Mouse (Mus musculus): Measurements from ENCODE around the gene Tmem117. TPM values are rescaled to one million over a fixed set of nuclear protein-coding genes. Genes with fewer than 3 reads are reported as not detected.

Tmem117 gene
- polyA plus RNA-seq, 1 experiment from 2014 or later: 8.6 TPM

DNA sequence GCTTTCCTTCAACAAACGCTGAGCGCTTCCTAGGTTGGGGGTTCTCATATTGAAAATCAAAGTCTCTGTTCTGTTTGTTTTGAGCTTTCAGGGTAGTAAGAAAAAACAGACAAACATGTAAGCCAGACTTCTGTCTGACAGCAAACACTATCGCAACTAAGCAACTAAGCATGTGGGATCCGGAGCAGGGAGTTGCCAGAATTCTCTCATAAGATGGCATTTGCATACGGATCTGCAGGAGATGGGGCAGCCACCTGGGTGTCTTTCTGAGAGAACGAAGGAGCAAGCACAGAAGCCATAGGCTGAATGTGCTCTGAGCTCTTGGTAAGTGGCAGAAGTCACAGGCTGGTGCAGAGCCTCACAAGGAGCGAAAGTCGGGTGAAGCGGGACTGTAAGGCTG lies 22.3 kb downstream of the Tmem117 start:
- Histone ChIP-seq H3K4me3 (no peak overlapping the region), H3K36me3 (no peaks in the 10 kb centered on the region), H3K4me2 (no peak overlapping the region), H3K27ac (replicated peaks) (no peak overlapping the region), H3K9me3 (no peaks in the 10 kb centered on the region), H3K9ac (no peak overlapping the region), H3K27me3 (no peaks in the 10 kb centered on the region), H3K4me1 (replicated peaks) (peaks cover 27% of the 10 kb centered on the region)
- no peak for ATAC-seq (ENCODE audit: low read depth)
- WGBS: 80% methylated on average over 9 of the region's 9 CpGs

DNA sequence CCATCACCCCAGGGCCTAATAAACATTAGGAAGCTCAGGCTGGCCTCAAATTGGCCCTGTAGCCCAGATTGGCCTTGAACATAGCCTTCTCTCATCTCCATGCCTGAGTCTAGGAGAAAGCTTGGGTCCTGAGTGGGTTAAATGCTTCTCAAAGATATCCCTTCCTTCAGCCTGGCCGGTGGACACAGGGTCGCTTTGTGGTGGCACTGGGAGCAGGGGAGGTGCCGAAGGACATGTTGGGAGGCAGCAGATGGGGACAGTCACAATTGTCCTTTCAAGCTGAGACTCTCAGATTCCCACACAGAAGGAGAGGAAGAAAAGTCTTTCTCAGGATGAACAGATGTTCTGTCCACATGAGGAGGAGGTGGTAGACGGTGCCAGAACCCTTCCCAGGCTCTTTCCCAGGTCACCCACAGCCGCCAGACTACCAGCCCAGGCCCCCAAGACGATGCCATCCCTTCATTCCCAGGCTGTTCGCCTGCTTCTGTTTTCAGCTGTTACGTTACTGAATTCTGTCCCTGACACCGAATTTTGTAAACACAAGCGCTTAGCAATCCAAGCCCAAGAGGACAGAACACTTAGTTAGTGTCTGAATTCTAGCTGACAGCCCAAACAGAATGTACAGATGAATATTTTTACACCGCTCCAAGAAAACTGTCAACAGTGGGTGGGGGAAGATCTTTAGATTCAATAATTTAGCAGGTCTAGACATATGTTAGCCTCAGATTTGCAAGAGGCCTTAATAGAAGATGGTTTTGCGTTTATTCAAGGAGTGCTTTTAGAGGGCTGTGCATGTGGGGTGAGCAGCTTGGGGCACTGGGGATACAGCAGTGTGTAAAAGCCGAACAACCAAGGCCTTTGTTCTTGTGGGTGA lies 23.2 kb downstream of the Tmem117 start:
- no peak for ATAC-seq (ENCODE audit: low read depth)
- Histone ChIP-seq H3K9me3 (no peaks in the 10 kb centered on the region), H3K9ac (no peak overlapping the region; the same call in 1 of the 2 replicates), H3K4me3 (no peak overlapping the region), H3K4me1 (replicated peaks) (peaks cover 28% of the 10 kb centered on the region), H3K27me3 (no peaks in the 10 kb centered on the region), H3K27ac (replicated peaks) (no peak overlapping the region), H3K4me2 (no peak overlapping the region), H3K36me3 (no peaks in the 10 kb centered on the region)
- WGBS: 70% methylated on average over 13 of the region's 13 CpGs

DNA sequence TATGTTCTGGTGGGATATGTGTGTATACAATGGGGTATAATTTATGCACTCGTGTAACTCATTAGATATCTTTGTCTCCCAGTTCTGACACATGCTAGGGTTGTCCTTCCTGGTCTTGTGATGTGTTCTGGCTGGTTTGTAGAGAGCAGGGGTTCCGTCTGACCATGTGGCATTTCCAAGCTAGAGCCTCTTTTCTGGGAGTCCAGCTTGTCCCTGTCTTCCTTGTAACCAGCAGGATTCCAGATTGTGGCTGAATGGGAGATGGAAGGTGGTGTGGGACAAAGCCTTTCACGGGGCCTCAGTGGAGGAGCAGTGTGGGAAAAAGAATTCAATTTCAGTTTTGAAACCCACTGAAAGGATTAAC lies 23.8 kb downstream of the Tmem117 start:
- ATAC-seq (ENCODE audit: low read depth): no peak
- Histone ChIP-seq H3K4me1 (replicated peaks) (peaks cover 32% of the 10 kb centered on the region), H3K4me3 (no peak overlapping the region), H3K4me2 (no peak overlapping the region), H3K27me3 (no peaks in the 10 kb centered on the region), H3K9me3 (no peaks in the 10 kb centered on the region), H3K27ac (replicated peaks) (no peak overlapping the region), H3K9ac (no peak overlapping the region), H3K36me3 (no peaks in the 10 kb centered on the region)
- WGBS: 59% methylated on average over 3 of the region's 3 CpGs

DNA sequence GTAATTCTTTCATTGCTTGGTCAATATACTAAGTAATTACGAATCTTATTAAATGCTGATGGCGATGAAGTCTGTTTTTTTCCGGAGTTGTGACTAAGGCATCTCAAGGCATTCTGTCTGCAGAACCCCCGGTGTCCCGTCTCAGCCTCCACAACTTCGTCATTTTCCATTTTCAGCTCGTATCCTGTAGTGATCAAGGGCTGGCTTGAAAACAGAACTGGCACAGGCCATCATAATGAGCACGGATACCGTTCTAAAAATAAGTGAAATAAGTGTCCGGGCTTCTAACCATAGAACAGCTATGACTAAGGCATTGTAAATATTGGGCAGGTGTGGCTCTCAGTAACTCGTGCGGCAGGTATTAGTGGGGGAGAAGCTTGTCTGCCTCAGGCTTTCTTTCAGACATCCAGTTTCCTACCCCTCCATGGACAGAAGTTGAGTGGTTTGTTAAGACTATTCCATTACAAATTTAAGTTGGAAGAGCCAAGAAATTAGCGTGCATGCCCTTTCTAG lies 26.8 kb downstream of the Tmem117 start:
- Histone ChIP-seq H3K27me3 (no peaks in the 10 kb centered on the region), H3K4me2 (no peak overlapping the region), H3K9ac (no peak overlapping the region), H3K4me1 (replicated peaks) (peaks cover 35% of the 10 kb centered on the region), H3K4me3 (no peak overlapping the region), H3K36me3 (no peaks in the 10 kb centered on the region), H3K27ac (replicated peaks) (no peak overlapping the region), H3K9me3 (no peaks in the 10 kb centered on the region)
- 90% methylated on average over 13 of the region's 13 CpGs for WGBS
- ATAC-seq (ENCODE audit: low read depth): no peak

DNA sequence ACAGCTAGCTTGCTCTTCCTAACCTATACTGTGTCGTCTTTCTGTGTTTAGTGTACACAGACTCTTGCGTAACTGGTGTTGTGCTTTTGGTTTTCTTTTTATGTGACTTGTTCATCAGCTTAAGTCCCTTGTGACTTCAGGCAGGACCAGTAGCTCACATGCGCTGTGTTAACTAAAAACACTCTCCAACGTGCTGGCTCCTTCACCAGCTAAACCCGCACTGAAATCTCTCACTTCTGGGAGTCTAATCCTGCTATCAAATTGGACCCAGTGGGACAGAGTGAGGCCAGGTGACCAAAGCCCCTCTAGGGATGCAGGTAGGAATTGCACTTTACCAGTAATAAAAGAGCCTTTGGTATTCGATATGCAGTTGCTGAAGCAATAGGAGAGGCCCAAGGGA lies 28.9 kb downstream of the Tmem117 start:
- Histone ChIP-seq H3K4me2 (no peak overlapping the region), H3K9ac (no peak overlapping the region), H3K4me1 (replicated peaks) (peaks cover 29% of the 10 kb centered on the region), H3K36me3 (no peaks in the 10 kb centered on the region), H3K27me3 (no peaks in the 10 kb centered on the region), H3K4me3 (no peak overlapping the region), H3K9me3 (no peaks in the 10 kb centered on the region), H3K27ac (replicated peaks) (no peak overlapping the region)
- ATAC-seq (ENCODE audit: low read depth): no peak
- WGBS: 71% methylated on average over 6 of the region's 6 CpGs

DNA sequence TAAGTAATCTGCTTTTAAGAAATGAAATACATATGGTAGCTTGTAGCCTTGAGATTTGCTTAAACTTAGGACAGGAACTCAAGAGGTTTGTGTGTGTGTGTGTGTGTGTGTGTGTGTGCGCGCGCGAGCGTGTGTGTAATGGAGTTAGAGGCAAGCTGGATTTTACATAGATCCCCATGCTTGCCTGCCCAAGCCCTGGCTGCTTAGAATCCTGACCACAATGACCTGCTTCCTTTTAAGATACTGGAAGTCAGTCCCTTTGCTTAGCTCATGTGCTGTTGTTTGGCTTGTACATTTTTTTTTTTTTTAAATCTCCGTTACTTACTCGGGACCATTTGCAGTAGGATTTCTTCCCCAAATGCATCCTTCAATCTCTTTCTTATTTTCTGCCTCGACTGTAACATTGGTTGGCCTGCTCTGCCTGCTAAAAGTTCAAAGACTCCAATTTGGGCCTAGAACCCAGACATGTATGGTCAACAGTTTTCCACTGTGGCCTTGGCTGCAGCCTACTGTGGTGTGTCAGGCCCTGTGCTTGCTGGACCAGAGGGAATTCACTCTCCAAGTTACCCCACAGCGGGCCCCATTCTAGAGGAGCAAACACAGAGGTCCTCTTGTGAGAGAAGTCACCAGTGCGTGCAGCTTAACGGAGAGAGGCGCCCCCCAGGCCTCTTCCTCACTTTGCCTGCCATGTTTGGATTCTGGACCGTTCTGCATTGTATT lies 29.5 kb downstream of the Tmem117 start:
- H3K4me2 ChIP-seq: no peak overlapping the region
- H3K36me3 ChIP-seq: no peaks in the 10 kb centered on the region
- 77% methylated on average over 13 of the region's 13 CpGs for WGBS
- H3K9me3 ChIP-seq: no peaks in the 10 kb centered on the region
- no peak overlapping the region for H3K9ac ChIP-seq
- no peak; the same call in 1 of the 2 replicates for ATAC-seq (ENCODE audit: low read depth)
- peak overlapping the region; percentile 6; the same call in 1 of the 2 replicates for H3K27ac ChIP-seq (replicated peaks)
- peaks cover 32% of the 10 kb centered on the region for H3K4me1 ChIP-seq (replicated peaks)
- no peak overlapping the region for H3K4me3 ChIP-seq
- H3K27me3 ChIP-seq: no peaks in the 10 kb centered on the region

DNA sequence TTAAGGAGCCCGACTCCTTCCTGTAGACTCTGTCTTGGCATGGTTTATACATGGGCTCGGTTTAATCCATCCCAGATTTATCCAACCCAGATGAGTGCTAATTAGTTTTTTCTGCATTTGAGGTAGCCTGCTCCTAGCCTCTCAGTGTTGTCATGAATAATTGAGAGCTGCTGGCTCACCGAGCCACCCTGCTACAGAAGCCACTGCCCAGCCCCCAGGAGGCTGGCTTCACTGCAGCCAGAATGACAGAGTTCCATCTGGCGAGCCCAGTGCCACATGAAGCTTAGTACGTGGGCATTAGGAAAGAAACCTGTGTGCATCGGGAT lies 30.0 kb downstream of the Tmem117 start:
- WGBS: 31% methylated on average over 6 of the region's 6 CpGs

DNA sequence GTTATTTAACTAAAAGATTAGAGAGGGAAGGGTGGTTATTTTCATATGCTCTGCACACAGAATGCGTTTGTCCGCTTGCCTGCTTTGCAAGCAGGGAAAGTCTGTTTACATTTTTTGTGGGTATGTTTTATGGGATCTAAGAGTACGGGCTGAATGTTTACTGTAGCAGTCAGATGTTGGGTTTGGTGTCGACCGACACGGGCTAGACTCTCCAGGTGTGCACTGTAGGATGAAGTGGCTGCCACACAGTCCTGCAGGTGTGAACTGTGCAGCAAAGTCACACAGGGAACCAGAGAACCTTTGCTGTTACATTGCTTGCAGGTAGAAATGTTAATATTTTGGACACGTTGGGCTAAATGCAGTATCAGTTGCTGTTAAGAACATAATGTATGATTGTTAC lies 31.9 kb downstream of the Tmem117 start:
- H3K9ac ChIP-seq: no peak overlapping the region
- 74% methylated on average over 7 of the region's 7 CpGs for WGBS
- H3K4me3 ChIP-seq: no peak overlapping the region
- no peak overlapping the region for H3K27ac ChIP-seq (replicated peaks)
- H3K9me3 ChIP-seq: no peaks in the 10 kb centered on the region
- no peaks in the 10 kb centered on the region for H3K36me3 ChIP-seq
- H3K4me2 ChIP-seq: no peak overlapping the region
- peaks cover 32% of the 10 kb centered on the region for H3K4me1 ChIP-seq (replicated peaks)
- H3K27me3 ChIP-seq: no peaks in the 10 kb centered on the region
- ATAC-seq (ENCODE audit: low read depth): no peak

More for the DNA sequence above, 30.0 kb downstream of the Tmem117 start:
- H3K9ac ChIP-seq: no peak overlapping the region
- ATAC-seq (ENCODE audit: low read depth): peak; percentile 65; the same call in 1 of the 2 replicates
- H3K27me3 ChIP-seq: no peaks in the 10 kb centered on the region
- peaks cover 32% of the 10 kb centered on the region for H3K4me1 ChIP-seq (replicated peaks)
- H3K27ac ChIP-seq (replicated peaks): peak overlapping the region; percentile 6; the same call in 1 of the 2 replicates
- no peaks in the 10 kb centered on the region for H3K9me3 ChIP-seq
- no peak overlapping the region for H3K4me3 ChIP-seq
- no peaks in the 10 kb centered on the region for H3K36me3 ChIP-seq
- H3K4me2 ChIP-seq: no peak overlapping the region

DNA sequence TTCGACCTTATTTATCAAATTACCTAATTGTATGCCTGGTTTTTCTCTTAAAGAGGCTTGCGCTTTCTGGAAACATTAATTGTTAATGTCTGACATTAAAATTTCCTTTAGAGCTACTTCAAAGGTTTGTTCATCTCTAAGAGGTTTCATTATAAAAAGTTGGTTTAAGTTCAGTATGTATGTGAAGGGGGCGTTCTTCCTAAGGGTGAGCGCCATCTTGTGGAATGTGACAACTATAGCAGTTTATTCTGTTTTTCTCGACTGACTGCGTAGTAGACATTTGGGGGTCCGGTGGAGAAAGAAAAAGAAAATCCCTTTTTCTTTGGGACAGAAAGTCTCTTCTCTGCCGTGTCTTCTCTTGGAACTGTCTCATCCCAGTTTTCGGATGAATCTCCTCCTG lies 32.4 kb downstream of the Tmem117 start:
- no peak overlapping the region for H3K9ac ChIP-seq
- no peaks in the 10 kb centered on the region for H3K36me3 ChIP-seq
- ATAC-seq (ENCODE audit: low read depth): no peak
- WGBS: 25% methylated on average over 9 of the region's 9 CpGs
- H3K4me1 ChIP-seq (replicated peaks): peaks cover 32% of the 10 kb centered on the region
- no peak overlapping the region for H3K27ac ChIP-seq (replicated peaks)
- H3K4me2 ChIP-seq: peak overlapping the region; percentile 25; the same call in 1 of the 2 replicates
- no peak overlapping the region for H3K4me3 ChIP-seq
- H3K27me3 ChIP-seq: no peaks in the 10 kb centered on the region
- H3K9me3 ChIP-seq: no peaks in the 10 kb centered on the region

DNA sequence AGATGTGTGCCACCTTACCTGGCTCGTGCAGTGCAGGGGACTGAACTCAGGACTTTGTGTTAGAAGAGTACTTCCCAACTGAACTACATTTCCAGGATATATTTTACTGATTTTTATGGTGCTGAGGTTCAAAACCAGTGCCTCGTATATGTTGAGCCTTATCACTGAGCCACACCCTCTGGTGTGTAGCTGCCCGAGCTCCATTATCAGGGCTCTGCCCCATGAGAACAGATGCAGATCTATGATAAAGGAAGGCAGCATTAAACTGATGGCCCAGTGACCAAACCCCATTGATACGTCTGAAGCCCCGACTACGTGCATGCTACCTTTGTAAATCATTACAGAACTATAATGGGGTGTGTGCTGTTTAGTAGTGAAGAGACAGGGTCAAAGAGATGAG lies 35.6 kb downstream of the Tmem117 start:
- H3K9ac ChIP-seq: no peak overlapping the region
- 91% methylated on average over 6 of the region's 6 CpGs for WGBS
- no peaks in the 10 kb centered on the region for H3K36me3 ChIP-seq
- no peak overlapping the region for H3K4me2 ChIP-seq
- H3K27me3 ChIP-seq: no peaks in the 10 kb centered on the region
- H3K9me3 ChIP-seq: no peaks in the 10 kb centered on the region
- ATAC-seq (ENCODE audit: low read depth): no peak
- 0 out of 2 replicates have a peak, but pooled peaks cover 8% of the 10 kb centered on the region for H3K4me1 ChIP-seq (replicated peaks)
- H3K27ac ChIP-seq (replicated peaks): no peak overlapping the region
- no peak overlapping the region for H3K4me3 ChIP-seq

DNA sequence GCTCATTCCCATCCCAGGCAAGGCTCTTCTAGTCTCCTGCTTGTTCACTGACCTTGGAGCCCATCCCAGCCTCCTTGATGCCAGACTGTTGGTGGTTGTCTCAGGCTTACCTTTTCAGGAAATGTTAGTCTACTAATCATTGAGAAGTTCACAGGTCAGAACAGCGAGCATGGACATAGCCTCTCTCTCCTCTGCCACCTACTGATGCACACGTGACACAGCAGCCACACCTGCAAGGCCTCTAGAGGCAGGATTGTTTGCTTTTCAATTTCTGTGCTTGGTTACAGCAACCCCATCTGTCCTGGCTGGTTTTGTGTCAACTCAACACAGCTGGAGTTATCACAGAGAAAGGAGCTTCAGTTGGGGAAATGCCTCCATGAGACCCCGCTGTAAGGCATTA lies 52.1 kb downstream of the Tmem117 start:
- 55% methylated on average over 3 of the region's 3 CpGs for WGBS
- Histone ChIP-seq H3K4me1 (replicated peaks) (no peaks in the 10 kb centered on the region), H3K27me3 (no peaks in the 10 kb centered on the region), H3K36me3 (no peaks in the 10 kb centered on the region), H3K9me3 (no peaks in the 10 kb centered on the region), H3K4me3 (no peak overlapping the region), H3K9ac (no peak overlapping the region), H3K4me2 (no peak overlapping the region), H3K27ac (replicated peaks) (no peak overlapping the region)
- no peak for ATAC-seq (ENCODE audit: low read depth)

DNA sequence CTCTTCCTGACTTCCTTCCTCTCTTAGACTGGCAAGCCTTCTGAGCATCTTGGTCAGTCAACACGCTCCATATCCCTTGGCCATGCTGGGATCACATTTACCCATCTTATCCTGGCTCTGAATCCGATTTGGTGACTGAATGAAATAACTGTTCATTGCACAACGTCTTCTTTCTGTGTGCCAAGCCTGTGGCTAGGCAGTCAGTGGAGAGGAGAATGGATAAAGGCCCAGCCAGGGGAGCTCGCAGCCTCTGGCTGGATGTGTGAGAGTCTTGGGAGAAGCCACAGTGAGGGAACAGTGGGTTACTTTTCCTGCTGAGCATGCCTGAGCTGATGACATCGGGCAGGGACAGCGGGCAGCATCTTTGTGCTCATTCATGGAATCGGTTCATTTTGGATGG lies 55.2 kb downstream of the Tmem117 start:
- Histone ChIP-seq H3K4me1 (replicated peaks) (no peaks in the 10 kb centered on the region), H3K27ac (replicated peaks) (no peak overlapping the region), H3K36me3 (no peaks in the 10 kb centered on the region), H3K4me3 (no peak overlapping the region), H3K9ac (no peak overlapping the region), H3K4me2 (no peak overlapping the region), H3K27me3 (no peaks in the 10 kb centered on the region), H3K9me3 (no peaks in the 10 kb centered on the region)
- WGBS: 83% methylated on average over 7 of the region's 7 CpGs
- ATAC-seq (ENCODE audit: low read depth): no peak

All from neural tube, embryonic 13.5 days (tissue).